Mouse (Mus musculus) G1E (cell line): Measurements from ENCODE around the gene Tenm2.

ENCODE experiments used
- CTCF ChIP-seq: IDR thresholded peaks from 2 replicates; pipeline ENCODE4 v1.5.1; 2012; ENCODE audit warnings: low read depth, low read length, inconsistent platforms, mixed read lengths
- GATA2 ChIP-seq: IDR thresholded peaks from 2 replicates; pipeline ENCODE4 v1.6.1; 2012; ENCODE audit warnings: low read depth, low read length, inconsistent platforms, borderline replicate concordance
- POLR2AphosphoS5 ChIP-seq: IDR thresholded peaks from 2 replicates; pipeline ENCODE4 v1.6.1; 2012; ENCODE audit warnings: low read depth, low read length, inconsistent platforms; ENCODE audit not compliant: insufficient replicate concordance
- TAL1 ChIP-seq: conservative IDR thresholded peaks from 2 replicates; pipeline ENCODE4 v1.6.1; 2012; ENCODE audit warnings: low read depth, low read length, inconsistent platforms, mixed read lengths

GRCm38 (mm10) chr11:36958102-36958501 is 277.7 kb downstream of the Tenm2 start:
- TF ChIP-seq CTCF = no peak
- no peak for TF ChIP-seq TAL1
- no peak for TF ChIP-seq POLR2AphosphoS5
- no peak for TF ChIP-seq GATA2
